Mouse (Mus musculus) CH12.LX (cell line): Measurements from ENCODE around the gene Prr36. TPM values are rescaled to one million over a fixed set of nuclear protein-coding genes. Genes with fewer than 3 reads are reported as not detected.
"Not testable (repeated sequence)": the region's sequence is repeated elsewhere in the genome, so short reads cannot be mapped to it uniquely, and the experiment has no call there.

Experiments used
- DNase-seq: peaks from one replicate; pipeline ENCODE4 v3.0.0-alpha.2; 2013; ENCODE audit errors: extremely low read depth
- H3K27ac ChIP-seq: 2 replicates; pipeline ENCODE4 v1.5.1; 2012; ENCODE audit warnings: low read depth, mild to moderate bottlenecking, control low read depth, moderate library complexity; ENCODE audit not compliant: insufficient read depth
- H3K27me3 ChIP-seq: replicated peaks from 2 replicates; pipeline ENCODE3; 2012; ENCODE audit warnings: inconsistent platforms
- H3K36me3 ChIP-seq, 2 experiments: replicated peaks in 1 of 2; 2 replicates each; pipeline versions ENCODE3 to v1.6.1; 2012; ENCODE audit warnings: inconsistent platforms in 1 of 2, low read length in 1 of 2, mild to moderate bottlenecking in 1 of 2, mixed read lengths in 1 of 2, moderate library complexity in 1 of 2; ENCODE audit not compliant: control insufficient read depth in 1 of 2, insufficient read depth in 1 of 2
- H3K4me1 ChIP-seq, 2 experiments: 2 replicates each; pipeline ENCODE4 v1.6.1; 2012; ENCODE audit warnings: inconsistent platforms in 1 of 2, moderate library complexity in 1 of 2; ENCODE audit not compliant: insufficient read depth in 2 of 2, control insufficient read depth in 1 of 2
- H3K4me2 ChIP-seq: 2 replicates; pipeline ENCODE4 v1.6.1; 2012; ENCODE audit warnings: low read depth, mild to moderate bottlenecking, control low read depth; ENCODE audit not compliant: poor library complexity, insufficient read depth, severe bottlenecking
- H3K4me3 ChIP-seq, 3 experiments: fragments of 150-350 bp in 1 of 3; sonication (generic) in 1 of 3; replicated peaks in 1 of 3; 2 replicates each; pipeline versions ENCODE3 to v1.5.1; 2011 to 2012; ENCODE audit warnings: low read depth in 2 of 3, low read length in 2 of 3, mild to moderate bottlenecking in 2 of 3, moderate library complexity in 2 of 3, control low read depth in 1 of 3, improper control_type of control experiment in 1 of 3, inconsistent platforms in 1 of 3, mixed read lengths in 1 of 3; ENCODE audit not compliant: poor library complexity in 1 of 3
- H3K79me2 ChIP-seq: replicated peaks from 2 replicates; pipeline ENCODE4 v1.6.1; 2012; ENCODE audit warnings: mild to moderate bottlenecking, moderate library complexity; ENCODE audit not compliant: control insufficient read depth, poor library complexity, insufficient read depth, severe bottlenecking; ENCODE audit errors: extremely low read depth
- H3K9ac ChIP-seq: 2 replicates; pipeline ENCODE4 v1.6.1; 2012; ENCODE audit warnings: low read depth, mild to moderate bottlenecking, control low read depth, moderate library complexity; ENCODE audit not compliant: insufficient read depth
- H3K9me3 ChIP-seq: replicated peaks from 2 replicates; pipeline ENCODE3; 2012; ENCODE audit warnings: low read length, inconsistent platforms, mixed read lengths
- BHLHE40 ChIP-seq: IDR thresholded peaks from 2 replicates; pipeline ENCODE4 v1.6.1; 2011; ENCODE audit warnings: mild to moderate bottlenecking, low read depth, low read length, improper control_type of control experiment
- CHD1 ChIP-seq: IDR thresholded peaks from 2 replicates; pipeline ENCODE4 v1.6.1; 2012; ENCODE audit warnings: low read depth, low read length, improper control_type of control experiment, inconsistent platforms
- CTCF ChIP-seq, 2 experiments: IDR thresholded peaks in 1 of 2; conservative IDR thresholded peaks in 1 of 2; 2 replicates each; pipeline ENCODE4 v1.5.1; 2011 to 2012; ENCODE audit warnings: low read depth in 2 of 2, low read length in 2 of 2, improper control_type of control experiment in 1 of 2, inconsistent platforms in 1 of 2, mild to moderate bottlenecking in 1 of 2, moderate library complexity in 1 of 2
- ELF1 ChIP-seq: IDR thresholded peaks from 2 replicates; pipeline ENCODE4 v1.6.1; 2014; ENCODE audit warnings: low read depth, mild to moderate bottlenecking, inconsistent platforms, low read length, improper control_type of control experiment
- GABPA ChIP-seq: IDR thresholded peaks from 2 replicates; pipeline ENCODE4 v1.6.1; 2012; ENCODE audit warnings: low read depth, low read length, improper control_type of control experiment, inconsistent platforms; ENCODE audit not compliant: insufficient replicate concordance
- MEF2A ChIP-seq: IDR thresholded peaks from 2 replicates; pipeline ENCODE4 v1.6.1; 2014; ENCODE audit warnings: low read depth, mild to moderate bottlenecking, inconsistent platforms, low read length, improper control_type of control experiment, borderline replicate concordance
- MYC ChIP-seq: IDR thresholded peaks from 2 replicates; pipeline ENCODE4 v1.6.1; 2011; ENCODE audit warnings: low read depth, mild to moderate bottlenecking, improper control_type of control experiment, low read length
- PAX5 ChIP-seq: IDR thresholded peaks from 2 replicates; pipeline ENCODE4 v1.6.1; 2012; ENCODE audit warnings: low read length, inconsistent platforms, mixed read lengths
- POLR2A ChIP-seq: IDR thresholded peaks from 2 replicates; pipeline ENCODE4 v1.6.1; 2011; ENCODE audit warnings: low read depth, mild to moderate bottlenecking, improper control_type of control experiment, low read length
- RAD21 ChIP-seq: IDR thresholded peaks from 2 replicates; pipeline ENCODE4 v1.6.1; 2011; ENCODE audit warnings: low read depth, mild to moderate bottlenecking, low read length, improper control_type of control experiment, moderate library complexity
- SMC3 ChIP-seq: IDR thresholded peaks from 2 replicates; pipeline ENCODE4 v1.6.1; 2011; ENCODE audit warnings: low read depth, low read length, improper control_type of control experiment
- UBTF ChIP-seq: IDR thresholded peaks from 2 replicates; pipeline ENCODE4 v1.6.1; 2012; ENCODE audit warnings: low read depth, mild to moderate bottlenecking, inconsistent platforms, low read length, improper control_type of control experiment, moderate library complexity
- ZC3H11A ChIP-seq: IDR thresholded peaks from 2 replicates; pipeline ENCODE4 v1.6.1; 2012; ENCODE audit warnings: low read depth, mild to moderate bottlenecking, inconsistent platforms, low read length, improper control_type of control experiment
- ZKSCAN1 ChIP-seq: IDR thresholded peaks from 2 replicates; pipeline ENCODE4 v1.6.1; 2012; ENCODE audit warnings: low read depth, inconsistent platforms, low read length, improper control_type of control experiment, borderline replicate concordance
- ZNF384 ChIP-seq: IDR thresholded peaks from 2 replicates; pipeline ENCODE4 v1.6.1; 2012; ENCODE audit warnings: low read depth, low read length, improper control_type of control experiment, inconsistent platforms
- dilution Hi-C: fragments of 300-500 bp; cut with MboI; formaldehyde crosslinking; loops from 2 replicates; pipeline ENCODE4 v1.14.3; 2020; ENCODE audit warnings: low sequenced_read_pairs; ENCODE audit not compliant: extremely low pct_unique_long_range_greater_than_20kb, extremely low pct_ligation_motif_present
- in situ Hi-C: fragments of 300-500 bp; cut with MboI; formaldehyde crosslinking; loops from 3 replicates; pipeline ENCODE4 v1.14.3; 2019; ENCODE audit warnings: low sequenced_read_pairs, low pct_ligation_motif_present, low pct_unique_long_range_greater_than_20kb, mixed read lengths
- polyA plus RNA-seq: library from polyadenylated mRNA; unstranded; fragments of >175 nt; gene quantifications from 2 replicates; pipeline ENCODE4 v1.2.1, GENCODE M21; 2012; ENCODE audit warnings: low read depth; ENCODE audit not compliant: insufficient read length
- total RNA-seq, 2 experiments: library from RNA; depleted of rRNA; stranded (reverse); fragments of 300-350 nt in 1 of 2; fragments of >200 nt in 1 of 2; gene quantifications; 2 replicates each; pipeline ENCODE4 v1.2.3; 2012 to 2014

Gene Prr36
- total and polyA plus RNA-seq, 3 experiments, result 0.05 to 0.59 (median 0.13) TPM

- Histone ChIP-seq H3K79me2 (no peaks in the 10 kb centered on the region), H3K4me3 (no peak overlapping the region), H3K27me3 (no peaks in the 10 kb centered on the region), H3K36me3 (peaks cover 75 to 91% of the 10 kb centered on the region in 2 experiments), H3K9ac (no peak overlapping the region), H3K4me2 (no peak overlapping the region), H3K4me1 (peaks cover 3 to 8% of the 10 kb centered on the region in 2 experiments), H3K27ac (no peak overlapping the region), H3K9me3 (no peaks in the 10 kb centered on the region)
- in situ Hi-C loops, result loop anchor here (10.0 kb wide), 1 partner anchor 57 kb away; no protein-coding TSS in a partner anchor
- dilution Hi-C loops, result no loop called here
- no peak for DNase-seq
- no peak; the same call in 1 of the 2 replicates for TF ChIP-seq RAD21
- peak; percentile 21; the same call in 1 of the 2 replicates for TF ChIP-seq SMC3
- peak in 1 of 2 experiments; percentile 47; a peak in 2 of 4 replicates for TF ChIP-seq CTCF (conservative IDR thresholded peaks at IDR 0.05 in 1 of 2, IDR thresholded peaks at IDR 0.05 in 1 of 2; ENCODE audit: low read depth in 2 of 2, low read length in 2 of 2)
Observed at GRCm38 (mm10) chr8:4258233-4258632, 41.0 kb upstream of the Prr36 start.

DNA sequence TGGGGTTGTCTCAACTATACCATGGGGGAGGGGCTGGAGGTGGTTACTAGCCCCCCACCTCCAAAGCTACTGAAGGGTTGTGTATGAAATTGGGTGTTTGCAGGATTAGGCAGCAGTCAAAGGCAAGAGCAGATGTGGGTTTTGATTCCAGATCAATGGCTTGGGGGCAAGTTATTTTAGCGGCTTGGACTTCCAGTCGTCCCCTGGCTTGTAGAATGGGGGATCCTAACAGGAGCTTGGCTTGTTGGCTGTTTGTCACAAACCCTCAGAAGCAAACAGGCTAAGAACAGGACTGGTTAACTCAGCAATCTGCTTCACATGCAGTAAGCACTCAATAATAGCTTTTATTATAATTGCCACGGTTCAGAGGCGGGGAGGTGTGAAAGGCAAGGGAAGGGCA lies 40.1 kb upstream of the Prr36 start:
- no peaks in the 10 kb centered on the region for H3K27me3 ChIP-seq
- H3K4me2 ChIP-seq, result no peak overlapping the region
- no peak for DNase-seq
- H3K4me3 ChIP-seq, result no peak overlapping the region
- no peaks in the 10 kb centered on the region for H3K9me3 ChIP-seq
- no peak overlapping the region for H3K27ac ChIP-seq
- H3K36me3 ChIP-seq, result peaks cover 67 to 82% of the 10 kb centered on the region in 2 experiments
- H3K9ac ChIP-seq, result no peak overlapping the region
- no peaks in the 10 kb centered on the region for H3K79me2 ChIP-seq
- in situ Hi-C loops, result loop anchor here (10.0 kb wide), 1 partner anchor 57 kb away; no protein-coding TSS in a partner anchor
- dilution Hi-C loops, result no loop called here
- H3K4me1 ChIP-seq, result peaks cover 6 to 11% of the 10 kb centered on the region in 2 experiments
- no peak for TF ChIP-seq ZKSCAN1

DNA sequence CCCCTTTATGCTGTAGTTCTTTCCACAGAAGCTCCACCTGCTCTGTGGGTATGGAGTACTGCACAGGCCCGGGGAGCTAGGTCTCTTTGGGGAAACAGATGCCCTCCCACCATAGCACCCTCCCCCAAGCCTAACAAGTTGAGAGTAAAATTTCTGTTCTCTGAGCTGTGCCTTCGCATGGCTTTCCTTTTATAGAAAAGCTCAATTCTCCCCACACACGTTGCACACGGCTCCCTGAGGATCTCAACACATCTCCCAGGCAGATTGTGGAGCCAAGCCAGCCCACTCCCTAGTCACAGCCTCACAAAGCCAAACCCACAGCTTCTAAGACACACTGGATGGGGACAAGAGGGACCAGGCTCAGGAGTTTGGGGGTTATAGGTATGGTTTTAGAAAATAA lies 39.7 kb upstream of the Prr36 start:
- Histone ChIP-seq H3K9ac (no peak overlapping the region), H3K4me1 (peaks cover 7 to 14% of the 10 kb centered on the region in 2 experiments), H3K36me3 (peaks cover 63 to 78% of the 10 kb centered on the region in 2 experiments), H3K4me2 (no peak overlapping the region), H3K9me3 (no peaks in the 10 kb centered on the region), H3K27ac (no peak overlapping the region), H3K79me2 (no peaks in the 10 kb centered on the region), H3K27me3 (no peaks in the 10 kb centered on the region), H3K4me3 (no peak overlapping the region)
- in situ Hi-C loops (loop anchor here (10.0 kb wide), 1 partner anchor 58 kb away; no protein-coding TSS in a partner anchor), dilution Hi-C loops (no loop called here)
- no peak for TF ChIP-seq MEF2A
- TF ChIP-seq SMC3, result no peak
- no peak for TF ChIP-seq GABPA
- TF ChIP-seq ZNF384, result no peak
- no peak for TF ChIP-seq ZKSCAN1
- no peak for TF ChIP-seq CHD1
- TF ChIP-seq UBTF, result no peak
- TF ChIP-seq POLR2A, result no peak
- no peak for TF ChIP-seq PAX5
- no peak for TF ChIP-seq ELF1
- TF ChIP-seq BHLHE40, result no peak
- no peak for TF ChIP-seq MYC
- TF ChIP-seq ZC3H11A, result no peak
- DNase-seq, result no peak

DNA sequence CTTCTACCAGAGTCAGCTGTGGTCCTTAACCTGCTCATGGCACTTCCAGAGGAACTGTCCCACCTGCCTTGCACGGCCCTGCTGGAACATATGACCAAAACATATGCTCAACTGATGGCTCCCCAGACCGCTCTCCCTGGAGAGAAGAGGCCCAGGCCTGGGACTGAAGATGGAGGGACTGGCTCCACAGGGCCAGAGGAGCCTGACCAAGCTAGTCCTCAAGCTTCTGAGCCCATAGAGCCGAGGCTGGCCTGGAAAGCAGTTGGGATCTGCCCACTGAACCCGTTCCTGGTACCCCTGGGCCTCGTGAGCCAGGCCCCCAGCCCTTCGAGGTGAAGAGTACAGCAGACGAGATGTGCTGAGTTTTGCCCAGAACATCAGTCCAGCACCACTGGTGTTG lies 38.2 kb upstream of the Prr36 start:
- in situ Hi-C loops, result loop anchor here (10.0 kb wide), 1 partner anchor 59 kb away; no protein-coding TSS in a partner anchor

More for the DNA sequence above, 38.2 kb upstream of the Prr36 start:
- H3K9ac ChIP-seq, H3K4me2 ChIP-seq, dilution Hi-C loops, H3K4me3 ChIP-seq, H3K79me2 ChIP-seq, DNase-seq, H3K27me3 ChIP-seq, H3K9me3 ChIP-seq, H3K27ac ChIP-seq: not testable (repeated sequence)
- Histone ChIP-seq H3K36me3 (peaks cover 48 to 71% of the 10 kb centered on the region in 2 experiments), H3K4me1 (peaks cover 7 to 14% of the 10 kb centered on the region in 2 experiments)
